Mouse (Mus musculus) intestine, postnatal 0 days (tissue): ENCODE measurements at regions not wholly inside any gene's neighbourhood (a gene's known extent, or its start where the extent isn't known, plus 50 kb on each side); places are given as distances from the start of the nearest gene placed in this dataset.

Source experiments
- ATAC-seq: fragments of 200-750 bp; cut with Nextera tagmentation; 2 replicates; pipeline ENCODE4 v1.8.0; 2017; ENCODE audit warnings: mild to moderate bottlenecking, moderate TSS enrichment, moderate library complexity
- H3K27ac ChIP-seq: fragments of 300-500 bp; sonication (generic); 2 replicates; pipeline ENCODE4 v1.5.1; 2014; ENCODE audit warnings: mild to moderate bottlenecking, low read depth, low read length, moderate library complexity
- H3K27me3 ChIP-seq: fragments of 300-500 bp; sonication (generic); replicated peaks from 2 replicates; pipeline ENCODE4 v1.6.1; 2014; ENCODE audit warnings: low read length, mixed read lengths; ENCODE audit not compliant: control insufficient read depth, insufficient read depth
- H3K36me3 ChIP-seq: fragments of 300-500 bp; sonication (generic); 2 replicates; pipeline ENCODE4 v1.6.1; 2014; ENCODE audit warnings: mild to moderate bottlenecking, moderate library complexity; ENCODE audit not compliant: control insufficient read depth, insufficient read depth
- H3K4me1 ChIP-seq: fragments of 300-500 bp; sonication (generic); replicated peaks from 2 replicates; pipeline ENCODE4 v1.6.1; 2014; ENCODE audit warnings: antibody characterized with exemption, low read length, mixed read lengths; ENCODE audit not compliant: control insufficient read depth, insufficient read depth
- H3K4me2 ChIP-seq: fragments of 300-500 bp; sonication (generic); replicated peaks from 2 replicates; pipeline ENCODE4 v1.6.1; 2014; ENCODE audit warnings: low read depth, mild to moderate bottlenecking, moderate library complexity
- H3K4me3 ChIP-seq: fragments of 300-500 bp; sonication (generic); 2 replicates; pipeline ENCODE4 v1.5.1; 2014; ENCODE audit warnings: low read depth, low read length
- H3K9ac ChIP-seq: fragments of 300-500 bp; sonication (generic); 2 replicates; pipeline ENCODE4 v1.6.1; 2014; ENCODE audit warnings: mild to moderate bottlenecking, low read depth, low read length
- H3K9me3 ChIP-seq: fragments of 300-500 bp; sonication (generic); 2 replicates; pipeline ENCODE4 v1.6.1; 2016; ENCODE audit warnings: mixed run types; ENCODE audit not compliant: control insufficient read depth
- CTCF ChIP-seq: sonication (generic); IDR thresholded peaks from 2 replicates; pipeline ENCODE4 v1.5.1; 2016; ENCODE audit warnings: low read depth, mild to moderate bottlenecking, control low read depth, antibody characterized with exemption, moderate library complexity
- WGBS: fragments of 180-500 bp; shearing (Covaris S2); extraction: QIAGEN DNeasy Blood & Tissue Kit; methylation state at CpG from one replicate; pipeline ENCODE4 v1.1.7; 2014; 5-methylcytosine and 5-hydroxymethylcytosine counted together

DNA sequence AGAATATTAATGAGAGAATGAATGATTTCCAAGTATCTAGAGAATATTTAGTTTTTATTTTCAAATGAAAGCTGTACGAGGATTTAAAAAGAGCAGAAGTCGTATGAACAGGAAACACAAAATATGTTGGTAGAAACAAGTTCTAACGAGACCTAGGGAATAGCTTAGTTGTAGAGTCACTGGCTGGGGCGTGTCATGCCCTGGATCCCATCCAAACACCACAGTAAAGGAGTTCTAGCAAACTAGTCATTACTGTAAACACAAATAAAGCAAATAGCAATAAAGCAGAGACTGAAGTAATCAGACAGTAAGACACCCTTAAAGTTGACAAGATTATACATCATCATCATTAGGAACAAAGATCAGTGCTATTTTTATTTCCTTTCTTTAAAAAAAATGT lies 139.1 kb upstream of the Tprg start:
- ATAC-seq: no peak
- H3K27ac ChIP-seq: no peak overlapping the region
- H3K27me3 ChIP-seq: no peaks in the 10 kb centered on the region
- no peaks in the 10 kb centered on the region for H3K9me3 ChIP-seq
- no peak overlapping the region for H3K9ac ChIP-seq
- no peak overlapping the region for H3K4me2 ChIP-seq
- TF ChIP-seq CTCF: no peak
- no peak overlapping the region for H3K4me3 ChIP-seq
- 65% methylated on average over 4 of the region's 4 CpGs for WGBS
- no peaks in the 10 kb centered on the region for H3K4me1 ChIP-seq
- H3K36me3 ChIP-seq: no peaks in the 10 kb centered on the region

DNA sequence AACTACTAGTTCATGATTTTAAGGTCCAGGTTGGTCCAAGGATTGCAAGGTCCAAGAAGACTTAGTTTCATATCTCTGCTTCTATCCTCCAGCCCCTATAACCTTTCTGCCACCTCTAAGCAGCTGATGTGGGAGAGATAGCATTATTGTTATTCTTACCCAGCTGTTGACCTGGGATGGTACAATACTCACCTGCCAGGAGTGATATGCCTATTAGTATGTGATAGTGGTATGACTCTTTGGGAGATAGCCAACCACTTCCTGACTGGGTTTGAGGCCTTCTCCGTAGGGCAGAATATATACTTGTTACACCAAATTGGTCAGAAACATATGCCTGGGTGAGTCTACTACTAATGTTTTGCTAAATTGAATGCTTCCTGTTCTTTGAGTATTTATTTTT lies 137.4 kb upstream of the Tprg start:
- WGBS: 88% methylated on average over 1 of the region's 1 CpGs
- Histone ChIP-seq H3K27ac (no peak overlapping the region), H3K4me1 (no peaks in the 10 kb centered on the region), H3K27me3 (no peaks in the 10 kb centered on the region), H3K9ac (no peak overlapping the region), H3K9me3 (no peaks in the 10 kb centered on the region), H3K4me2 (no peak overlapping the region), H3K4me3 (no peak overlapping the region), H3K36me3 (no peaks in the 10 kb centered on the region)
- no peak for ATAC-seq
- TF ChIP-seq CTCF: no peak

- Histone ChIP-seq H3K36me3 (no peaks in the 10 kb centered on the region), H3K27me3 (no peaks in the 10 kb centered on the region), H3K27ac (no peak overlapping the region), H3K4me2 (no peak overlapping the region), H3K4me1 (no peaks in the 10 kb centered on the region), H3K9me3 (no peaks in the 10 kb centered on the region), H3K9ac (no peak overlapping the region), H3K4me3 (no peak overlapping the region)
- no peak for TF ChIP-seq CTCF
- ATAC-seq: no peak
Measured at GRCm38 (mm10) chr16:25176870-25177269, 109.7 kb upstream of the Tprg start.

DNA sequence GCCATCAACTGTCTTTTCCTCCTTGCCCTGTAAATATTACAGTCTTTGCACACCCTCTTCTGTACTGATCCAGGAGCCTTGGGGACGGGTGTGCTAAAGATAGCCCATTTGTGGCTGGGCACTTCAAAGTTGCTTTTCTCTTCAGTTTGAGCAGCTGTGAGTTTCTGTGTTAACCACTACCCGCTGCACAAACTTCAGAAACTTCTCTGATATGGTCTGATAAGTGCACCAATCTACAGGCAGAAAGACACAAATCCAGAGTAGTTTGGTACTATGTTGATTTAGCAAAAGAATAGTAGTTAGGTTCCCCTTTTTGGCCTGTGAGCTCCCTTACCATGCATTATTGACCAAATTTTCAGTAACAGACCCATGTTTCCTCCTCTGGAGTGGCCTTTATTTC lies 108.6 kb upstream of the Tprg start:
- WGBS: 82% methylated on average over 2 of the region's 2 CpGs
- Histone ChIP-seq H3K4me3 (no peak overlapping the region), H3K27ac (no peak overlapping the region), H3K9ac (no peak overlapping the region), H3K9me3 (no peaks in the 10 kb centered on the region), H3K36me3 (no peaks in the 10 kb centered on the region), H3K27me3 (no peaks in the 10 kb centered on the region), H3K4me2 (no peak overlapping the region), H3K4me1 (no peaks in the 10 kb centered on the region)
- ATAC-seq: no peak
- no peak for TF ChIP-seq CTCF

DNA sequence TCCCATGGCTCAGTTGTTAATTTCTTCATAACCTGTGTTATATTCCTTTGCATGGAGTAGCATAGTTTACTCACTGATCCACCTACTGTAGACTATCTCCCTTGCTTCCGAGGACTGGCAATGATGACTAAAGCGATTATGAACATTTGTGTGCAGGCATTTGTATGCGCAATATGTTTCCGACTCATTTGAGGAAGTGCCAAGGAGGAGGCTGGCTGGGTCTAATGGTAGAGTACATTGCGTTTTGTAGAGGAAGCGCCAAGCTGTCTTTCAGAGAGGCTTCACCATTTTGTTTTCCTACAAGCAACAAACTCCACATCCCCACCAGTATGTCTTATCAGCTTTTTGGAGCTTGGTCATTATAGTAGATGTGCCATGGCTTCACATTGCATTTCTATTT lies 104.7 kb upstream of the Tprg start:
- TF ChIP-seq CTCF: no peak
- H3K27ac ChIP-seq: no peak overlapping the region
- no peaks in the 10 kb centered on the region for H3K4me1 ChIP-seq
- ATAC-seq: no peak
- H3K27me3 ChIP-seq: no peaks in the 10 kb centered on the region
- no peak overlapping the region for H3K9ac ChIP-seq
- no peaks in the 10 kb centered on the region for H3K9me3 ChIP-seq
- no peaks in the 10 kb centered on the region for H3K36me3 ChIP-seq
- 87% methylated on average over 6 of the region's 6 CpGs for WGBS
- H3K4me3 ChIP-seq: no peak overlapping the region
- H3K4me2 ChIP-seq: no peak overlapping the region

DNA sequence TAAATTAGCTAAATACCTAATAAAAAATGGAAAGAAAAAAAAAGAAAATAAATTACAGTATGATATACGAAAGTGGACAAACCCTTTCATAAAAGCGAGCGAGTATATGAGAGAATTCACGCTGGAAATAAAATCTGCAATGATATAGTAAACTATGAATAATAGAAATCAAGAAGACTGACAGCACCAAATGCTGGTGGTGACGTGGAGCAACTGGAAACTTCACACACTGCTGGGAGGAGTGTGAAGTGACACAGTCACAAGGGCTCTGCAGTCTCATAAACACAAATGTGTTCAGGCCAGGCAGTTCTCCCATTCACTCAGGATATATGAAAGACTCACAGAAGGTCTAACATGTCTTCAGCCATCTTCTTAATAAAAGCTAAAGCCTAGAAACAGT lies 89.5 kb upstream of the Tprg start:
- Histone ChIP-seq H3K36me3 (no peaks in the 10 kb centered on the region), H3K27me3 (no peaks in the 10 kb centered on the region), H3K27ac (no peak overlapping the region), H3K4me3 (no peak overlapping the region), H3K9me3 (no peaks in the 10 kb centered on the region), H3K9ac (no peak overlapping the region), H3K4me2 (no peak overlapping the region), H3K4me1 (no peaks in the 10 kb centered on the region)
- TF ChIP-seq CTCF: no peak
- ATAC-seq: no peak
- WGBS: 92% methylated on average over 5 of the region's 5 CpGs

DNA sequence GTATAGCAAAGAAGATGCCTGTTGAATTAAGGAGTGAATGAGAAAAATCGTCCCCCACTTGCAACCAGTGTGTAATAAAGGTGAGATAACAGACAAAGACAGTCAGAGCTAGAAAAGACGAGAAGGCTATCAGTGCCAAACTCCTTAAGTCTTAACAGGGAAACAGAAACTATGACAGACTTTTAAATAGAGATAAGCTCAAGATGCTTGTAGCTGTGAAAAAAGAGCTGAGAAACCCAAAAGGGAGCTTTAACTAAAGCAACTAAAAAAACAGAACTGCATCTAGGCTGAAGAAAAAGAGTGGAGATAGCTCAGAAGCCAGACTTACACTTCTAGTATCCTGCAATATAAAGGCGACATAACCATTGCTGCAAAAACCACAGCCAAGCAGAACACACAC lies 87.8 kb upstream of the Tprg start:
- TF ChIP-seq CTCF: no peak
- Histone ChIP-seq H3K27ac (no peak overlapping the region), H3K9me3 (no peaks in the 10 kb centered on the region), H3K4me3 (no peak overlapping the region), H3K4me1 (no peaks in the 10 kb centered on the region), H3K4me2 (no peak overlapping the region), H3K36me3 (no peaks in the 10 kb centered on the region), H3K27me3 (no peaks in the 10 kb centered on the region), H3K9ac (no peak overlapping the region)
- no peak for ATAC-seq
- 54% methylated on average over 3 of the region's 3 CpGs for WGBS
